ENCODE assay signal across 8 mouse cellular contexts in genomic region chr4:149628372-149628771, GRCm38 (mm10). TPM values are rescaled to one million over a fixed set of nuclear protein-coding genes. Genes with fewer than 3 reads are reported as not detected.
A peak's percentile ranks its signal among the peaks of the same experiment; 100 is the strongest.
DNase-seq lines count a peak whose midpoint lies in the region; ATAC-seq and TF ChIP-seq lines count a peak whose summit lies in the region.

No protein-coding gene starts in this region.

- no peak for DNase-seq in heart, embryonic 10.5 days (ENCODE audit: low spot score)
- DNase-seq in 416B (ENCODE audit: low read depth) = peak; percentile 52
- DNase-seq in embryo, embryonic 10.5 days (ENCODE audit: low spot score) = peak; percentile 64
- peak; percentile 74 for DNase-seq in hindbrain, postnatal 0 days (ENCODE audit: low spot score)
- DNase-seq in thymus, postnatal 4 days = peak; percentile 77

- H3K4me3 ChIP-seq in heart, embryonic 11.5 days (ENCODE audit: low read depth, low read length) = no peak overlapping the region
- H3K4me3 ChIP-seq in heart, embryonic 10.5 days = no peak overlapping the region
- no peak overlapping the region for H3K4me3 ChIP-seq in hindbrain, postnatal 0 days (ENCODE audit: low read length)

- H3K4me2 ChIP-seq in heart, embryonic 11.5 days = no peak overlapping the region
- no peak overlapping the region for H3K4me2 ChIP-seq in hindbrain, postnatal 0 days (ENCODE audit: low read depth, low read length)

- 74% methylated on average over 10 of the region's 10 CpGs for WGBS in heart, embryonic 11.5 days (ENCODE audit: insufficient replicate concordance)
- WGBS in heart, embryonic 10.5 days = 75% methylated on average over 10 of the region's 10 CpGs
- 70% methylated on average over 10 of the region's 10 CpGs for WGBS in hindbrain, postnatal 0 days

- 0 out of 2 replicates have a peak, but pooled peaks have one; percentile 50 for ATAC-seq in heart, embryonic 11.5 days (replicated peaks; ENCODE audit: insufficient number of reproducible peaks, low FRiP score, low TSS enrichment)
- ATAC-seq in activated CD4-positive, CD25-positive, alpha-beta regulatory T cell, adult 4 months = peak; percentile 54
- peak; percentile 72 for ATAC-seq in hindbrain, postnatal 0 days
- peak; percentile 88 for ATAC-seq in megakaryocyte-erythroid progenitor cell, adult 5-6 weeks (replicated peaks; ENCODE audit: low FRiP score, low TSS enrichment, poor library complexity, severe bottlenecking)

- peaks cover 7% of the 10 kb centered on the region; the same call in 1 of the 2 replicates for H3K36me3 ChIP-seq in heart, embryonic 11.5 days (ENCODE audit: control insufficient read depth, insufficient read depth, low read length)
- peaks cover 33% of the 10 kb centered on the region for H3K36me3 ChIP-seq in heart, embryonic 10.5 days
- H3K36me3 ChIP-seq in hindbrain, postnatal 0 days (ENCODE audit: insufficient read depth, low read length) = peaks cover 32% of the 10 kb centered on the region

- no peaks in the 10 kb centered on the region for H3K4me1 ChIP-seq in heart, embryonic 11.5 days (ENCODE audit: control insufficient read depth, insufficient read depth, low read length)
- H3K4me1 ChIP-seq in heart, embryonic 10.5 days = no peaks in the 10 kb centered on the region; the same call in 1 of the 2 replicates
- H3K4me1 ChIP-seq in hindbrain, postnatal 0 days (ENCODE audit: insufficient read depth, low read length) = no peaks in the 10 kb centered on the region

- H3K9me3 ChIP-seq in heart, embryonic 11.5 days (replicated peaks; ENCODE audit: control insufficient read depth, low read length) = no peaks in the 10 kb centered on the region
- no peaks in the 10 kb centered on the region for H3K9me3 ChIP-seq in heart, embryonic 10.5 days
- H3K9me3 ChIP-seq in hindbrain, postnatal 0 days (ENCODE audit: low read length) = no peaks in the 10 kb centered on the region

- H3K27ac ChIP-seq in heart, embryonic 11.5 days (ENCODE audit: low read depth, low read length) = peak overlapping the region; percentile 2; the same call in 1 of the 2 replicates
- H3K27ac ChIP-seq in heart, embryonic 10.5 days = no peak overlapping the region
- no peak overlapping the region for H3K27ac ChIP-seq in hindbrain, postnatal 0 days

- no peak overlapping the region for H3K9ac ChIP-seq in heart, embryonic 11.5 days (ENCODE audit: low read depth, low read length)
- no peak overlapping the region for H3K9ac ChIP-seq in hindbrain, postnatal 0 days (replicated peaks; ENCODE audit: low read length)

- peak; percentile 84 for TF ChIP-seq CTCF in hindbrain, postnatal 0 days (IDR thresholded peaks at IDR 0.05; ENCODE audit: low read depth)

- no peaks in the 10 kb centered on the region for H3K27me3 ChIP-seq in heart, embryonic 11.5 days (ENCODE audit: control insufficient read depth, insufficient read depth, low read length)
- H3K27me3 ChIP-seq in heart, embryonic 10.5 days (ENCODE audit: insufficient read depth, poor library complexity, severe bottlenecking) = no peaks in the 10 kb centered on the region
- no peaks in the 10 kb centered on the region for H3K27me3 ChIP-seq in hindbrain, postnatal 0 days (ENCODE audit: insufficient read depth, low read length)

RNA-seq across cellular contexts. Expression of gene Clstn1, which starts 42.1 kb away (rescaled TPM):
- 12.3 and 18.1 TPM in 2 replicates for polyA plus RNA-seq in heart, embryonic 11.5 days (2014; fragmentation: Nextera tagmentation; extraction: Ambion mirVana)
- 19.1 and 23.3 TPM in 2 replicates for polyA plus RNA-seq in heart, embryonic 10.5 days (2016; fragmentation: Nextera tagmentation; extraction: Ambion mirVana)
- polyA plus RNA-seq in activated CD4-positive, CD25-positive, alpha-beta regulatory T cell, adult 4 months (2017; shearing (Covaris generic)) = 1 to 10 TPM; 4.8 to 4.9 TPM
- 590 and 603 TPM in 2 replicates for total RNA-seq in hindbrain, postnatal 0 days (2014; rRNA removed)
- polyA plus RNA-seq in hindbrain, postnatal 0 days (2015; fragmentation: Nextera tagmentation; extraction: Ambion mirVana) = 193 and 206 TPM in 2 replicates
- 30.8 and 31.2 TPM in 2 replicates for total RNA-seq in megakaryocyte-erythroid progenitor cell, adult 5-6 weeks (2014; fragmentation: Nextera tagmentation)
- total RNA-seq in megakaryocyte-erythroid progenitor cell, adult 5-6 weeks (2017) = 23.3 and 30.4 TPM in 2 replicates
